Mouse (Mus musculus) kidney, adult 18-20 months (tissue): ENCODE data around the gene Fbxw10.

ENCODE experiments used
- DNase-seq: peaks from one replicate; pipeline ENCODE4 v3.0.0; 2021

Fbxw10 gene

DNA sequence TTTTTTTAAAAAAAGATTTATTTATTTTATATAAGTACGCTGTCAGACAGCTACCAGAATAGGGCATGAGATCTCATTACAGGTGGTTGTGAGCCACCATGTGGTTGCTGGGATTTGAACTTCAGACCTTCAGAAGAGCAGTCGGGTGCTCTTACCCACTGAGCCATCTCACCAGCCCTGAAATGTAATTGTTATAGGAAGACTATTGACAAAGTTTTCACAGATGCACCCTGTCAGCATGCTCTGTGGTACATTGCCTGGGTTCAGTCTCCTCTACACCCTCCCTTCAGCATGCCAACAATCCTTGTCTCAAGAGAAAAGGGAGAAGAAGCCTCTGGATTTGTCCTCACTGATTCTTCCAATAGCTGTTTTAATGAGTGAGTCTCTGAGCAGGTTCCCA is 66.3 kb downstream of the Fbxw10 start:
- no peak for DNase-seq

DNA sequence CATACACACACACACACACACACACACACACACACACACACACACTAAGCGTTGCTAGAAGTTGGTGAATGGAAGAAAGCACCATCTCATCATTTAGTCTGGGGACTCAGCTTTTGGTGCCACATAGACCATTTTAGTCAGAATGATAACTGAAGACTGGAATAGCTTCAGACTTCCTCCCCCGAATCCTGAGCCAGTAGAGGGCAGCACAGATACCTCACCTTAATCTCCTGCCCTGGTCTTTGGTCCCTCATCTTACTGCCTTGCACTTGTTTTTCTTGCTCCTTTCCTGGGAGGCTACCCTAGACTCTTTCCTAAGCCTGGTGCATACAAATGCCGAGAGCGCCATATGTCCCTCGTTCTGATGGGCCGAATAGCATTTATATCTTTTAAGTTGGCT is 67.7 kb downstream of the Fbxw10 start:
- no peak for DNase-seq

DNA sequence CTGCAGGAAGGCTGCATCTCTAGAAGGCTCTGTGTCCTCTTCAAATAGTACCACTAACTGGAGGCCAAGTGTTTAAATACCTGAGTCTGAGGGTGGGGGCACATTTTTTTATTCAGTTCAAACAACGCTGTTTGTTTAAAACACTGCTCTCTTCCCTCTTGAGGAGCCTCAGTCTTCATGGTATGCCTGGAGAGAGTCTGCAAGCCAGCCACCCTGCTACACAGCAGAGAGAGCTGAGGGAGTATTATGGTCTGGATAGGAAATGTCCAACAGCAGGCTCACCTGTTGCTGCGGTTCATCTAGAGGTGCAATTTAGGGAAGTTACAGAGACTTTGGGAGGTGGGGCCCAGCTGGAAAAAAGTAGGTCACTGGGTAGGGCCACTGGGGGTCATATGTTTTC is 68.6 kb downstream of the Fbxw10 start:
- no peak for DNase-seq

DNA sequence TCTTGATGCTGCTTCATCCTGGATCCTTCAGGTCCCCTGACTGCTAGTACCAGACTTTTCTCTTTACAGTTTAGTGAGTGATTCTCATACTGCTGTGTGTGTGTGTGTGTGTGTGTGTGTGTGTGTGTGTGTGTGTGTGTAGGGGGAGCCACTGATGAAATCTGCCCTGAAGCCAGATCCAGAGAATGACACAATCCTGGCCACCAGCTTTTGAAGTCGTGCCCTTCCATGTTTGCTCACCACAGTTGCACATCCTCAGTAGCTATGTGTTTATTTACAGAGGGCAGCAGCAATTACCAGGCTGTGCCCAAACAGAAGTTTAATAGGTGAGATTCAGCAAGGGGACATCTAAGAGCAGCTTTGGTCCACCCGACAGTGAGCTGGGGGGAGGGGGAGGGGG is 69.9 kb downstream of the Fbxw10 start:
- DNase-seq, result no peak

GRCm38 (mm10) chr11:62919946-62920742 is 73.3 kb downstream of the Fbxw10 start:
- no peak for DNase-seq

- no peak for DNase-seq
These were observed 73.8 kb downstream of the Fbxw10 start for GRCm38 (mm10) chr11:62920743-62921050.

DNA sequence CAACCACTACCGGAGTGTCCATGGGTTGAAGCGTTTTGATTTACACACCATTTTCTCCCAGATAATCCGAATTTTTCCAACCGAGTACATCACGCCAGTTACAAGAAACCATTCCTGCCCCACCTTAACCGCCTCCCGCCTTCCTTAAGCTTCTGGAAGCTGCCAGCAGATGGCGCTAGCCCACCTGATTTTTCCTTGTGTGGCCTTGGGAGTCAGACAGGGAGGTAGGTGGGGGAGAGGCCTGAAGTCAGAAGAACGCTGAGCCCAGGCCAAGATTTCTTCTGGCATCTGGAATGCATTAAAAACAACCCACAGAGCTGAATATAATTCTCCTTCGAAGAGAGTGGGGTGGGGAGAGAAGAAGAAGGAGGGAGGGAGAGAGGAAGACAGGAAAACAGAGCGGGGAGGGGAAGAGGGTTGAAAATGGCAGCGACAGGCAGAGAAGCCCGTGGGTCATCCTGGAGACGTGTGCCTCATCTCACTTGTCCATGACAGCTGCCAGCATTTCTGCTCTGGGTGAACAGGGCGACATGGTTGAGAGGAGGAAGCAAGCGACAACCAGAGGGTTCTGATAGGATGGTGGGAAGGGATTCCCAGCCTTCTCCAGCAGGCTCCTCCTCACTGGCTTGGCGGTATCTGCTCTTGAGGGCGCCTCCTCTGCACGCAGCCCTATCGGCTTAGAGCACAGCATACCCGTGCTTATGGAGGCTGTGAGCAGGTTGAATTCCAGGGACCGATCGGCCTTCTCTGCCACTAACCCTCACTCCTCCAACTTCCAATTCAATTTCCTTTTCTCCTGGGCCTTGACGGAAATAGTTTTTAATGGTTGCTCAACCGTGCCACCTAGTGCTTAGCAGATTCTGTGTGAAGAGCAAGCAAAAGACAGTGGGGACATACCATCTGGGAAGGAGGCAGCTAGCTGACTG is 74.4 kb downstream of the Fbxw10 start:
- peak; percentile 91 for DNase-seq

DNA sequence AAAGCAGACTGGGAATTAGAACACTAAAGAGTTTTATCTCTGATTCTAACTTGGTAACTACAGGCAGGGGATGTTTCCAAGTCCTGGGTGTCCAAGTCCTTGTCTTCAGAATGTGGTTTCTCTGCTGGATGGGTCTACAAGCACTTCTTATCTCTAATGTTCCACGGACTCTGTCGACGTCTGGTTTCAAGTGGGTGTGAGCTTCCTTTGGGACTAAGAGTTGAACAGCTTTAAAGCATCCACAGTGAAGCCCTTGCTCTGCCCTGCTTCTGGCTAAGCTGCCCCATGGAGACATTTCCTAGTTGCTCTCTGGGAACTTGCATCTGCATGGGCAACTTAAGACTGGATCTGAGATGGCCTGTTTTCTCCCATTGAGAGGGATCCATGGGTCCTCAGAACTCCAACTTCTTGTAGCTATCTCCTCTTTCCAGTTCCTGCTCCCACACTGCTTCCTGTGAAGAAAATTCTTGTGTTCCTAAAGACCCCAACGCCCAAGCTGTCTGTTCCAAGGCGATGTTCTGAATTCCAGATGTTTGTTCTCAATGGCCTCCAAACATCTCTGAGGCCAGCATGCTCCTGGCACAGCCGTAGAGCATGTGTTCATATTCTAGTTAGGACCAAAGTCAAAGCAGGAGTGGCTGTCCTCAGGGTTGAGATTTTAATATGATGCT is 77.4 kb downstream of the Fbxw10 start:
- no peak for DNase-seq
